Mouse (Mus musculus) adrenal gland, adult 2 months (tissue): ENCODE results near the gene Ube2z. TPM values are rescaled to one million over a fixed set of nuclear protein-coding genes. Genes with fewer than 3 reads are reported as not detected.
A peak's percentile ranks its signal among the peaks of the same experiment; 100 is the strongest.
"Not testable (repeated sequence)": the region's sequence is repeated elsewhere in the genome, so short reads cannot be mapped to it uniquely, and the experiment has no call there.

Experiments used
- DNase-seq: peaks from one replicate; pipeline ENCODE4 v3.0.0; 2021
- long read RNA-seq: library from polyadenylated mRNA; stranded (forward); transcript quantifications from one replicate; pipeline ENCODE4 v2.0.0, GENCODE M21; 2021
- polyA plus RNA-seq: library from polyadenylated mRNA; depleted of rRNA; stranded (reverse); fragments of >200 nt; gene quantifications from 2 replicates; pipeline ENCODE4 v1.2.3, GENCODE M21; 2012; rRNA removed
- total RNA-seq, 2 experiments: library from RNA; stranded (reverse); gene quantifications; 2 replicates each; pipeline ENCODE4 v1.2.3; 2021

The Ube2z gene
- total RNA-seq (10 to 100 TPM; 45.3 to 46.5 TPM), polyA plus RNA-seq (17.0 and 20.7 TPM in 2 replicates)
- long read RNA-seq, transcript Ube2z-201 (7 exons, 3,997 nt) = major isoform, 80 of 92 reads
- long read RNA-seq, partial matches to known transcripts = 4 of 92 reads
- long read RNA-seq, other reads (novel, unspliced or antisense) = 8 of 92 reads

- peak; percentile 99 for DNase-seq
These were observed at the start of gene Ube2z for GRCm38 (mm10) chr11:96065215-96065911. Gene Ube2z, minus strand, starts transcription at chr11:96065388.

DNA sequence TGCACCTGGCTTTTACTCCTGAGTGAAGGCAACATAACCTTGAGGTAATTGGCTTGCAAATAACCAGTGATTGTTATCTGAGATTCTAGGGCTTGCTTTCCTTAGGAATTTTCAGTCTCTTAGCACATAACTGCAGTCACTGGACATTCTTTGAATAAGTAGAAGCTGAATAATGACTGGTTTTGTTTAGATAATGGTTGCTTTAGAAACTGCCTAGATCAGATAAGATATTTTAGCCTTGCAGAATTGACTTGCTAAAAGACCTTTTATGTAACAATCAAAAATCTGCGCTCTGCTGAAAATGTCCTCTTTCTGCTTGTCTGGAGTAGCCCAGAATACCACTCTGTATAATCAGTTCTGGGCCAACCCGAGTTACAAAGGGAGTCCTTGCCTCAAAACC lies 48.9 kb upstream of the Ube2z start:
- DNase-seq = no peak

GRCm38 (mm10) chr11:96111751-96112150 lies 46.6 kb upstream of the Ube2z start, which contains the start of gene Calcoco2:
Gene Calcoco2, minus strand, starts transcription at chr11:96111964.
- DNase-seq = no peak

DNA sequence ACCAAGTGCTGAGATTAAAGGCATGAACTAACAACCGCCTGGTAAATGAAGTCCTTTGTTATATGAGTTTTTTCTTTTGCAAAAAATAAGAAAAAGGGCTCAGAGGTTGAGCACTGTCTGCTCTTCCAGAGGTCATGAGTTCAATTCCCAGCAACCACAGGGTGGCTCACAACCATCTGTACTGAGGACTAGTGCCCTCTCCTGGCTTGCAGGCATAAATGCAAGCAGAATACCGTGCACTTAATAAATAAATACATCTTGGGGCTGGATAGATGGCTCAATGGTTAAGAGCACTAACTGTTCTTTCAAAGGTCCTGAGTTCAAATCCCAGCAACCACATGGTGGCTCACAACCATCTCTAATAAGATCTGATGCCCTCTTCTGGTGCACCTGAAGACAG lies 45.8 kb upstream of the Ube2z start:
- DNase-seq = not testable (repeated sequence)

DNA sequence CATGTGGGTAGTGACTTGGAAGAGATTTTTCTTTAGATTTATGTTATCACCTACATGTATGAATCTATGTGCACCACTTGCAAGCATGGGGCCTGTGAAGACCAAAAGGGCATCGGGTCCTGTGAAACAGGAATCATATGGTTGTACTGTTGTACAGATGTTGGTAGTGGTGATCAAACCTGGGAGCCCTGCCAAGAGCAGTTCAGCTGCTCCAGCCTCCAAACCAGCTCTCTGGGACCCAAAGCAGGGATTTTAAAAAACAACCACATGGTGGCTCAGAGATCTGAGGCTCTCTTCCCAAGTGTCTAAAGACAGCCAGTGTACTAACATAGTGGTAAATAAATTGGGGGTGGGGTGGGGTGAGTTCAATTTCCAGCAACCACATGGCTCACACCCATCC lies 43.2 kb upstream of the Ube2z start:
- no peak for DNase-seq

- DNase-seq = peak; percentile 51
These were observed 28.2 kb upstream of the Ube2z start for GRCm38 (mm10) chr11:96093361-96093760.

- DNase-seq = no peak
These were observed 27.6 kb upstream of the Ube2z start for GRCm38 (mm10) chr11:96092674-96093291.

- peak; percentile 33 for DNase-seq
These were observed 25.9 kb upstream of the Ube2z start for GRCm38 (mm10) chr11:96091073-96091472.

GRCm38 (mm10) chr11:96087981-96088380 lies 22.8 kb upstream of the Ube2z start:
- no peak for DNase-seq

GRCm38 (mm10) chr11:96082682-96083081 lies 17.5 kb upstream of the Ube2z start:
- peak; percentile 35 for DNase-seq

DNA sequence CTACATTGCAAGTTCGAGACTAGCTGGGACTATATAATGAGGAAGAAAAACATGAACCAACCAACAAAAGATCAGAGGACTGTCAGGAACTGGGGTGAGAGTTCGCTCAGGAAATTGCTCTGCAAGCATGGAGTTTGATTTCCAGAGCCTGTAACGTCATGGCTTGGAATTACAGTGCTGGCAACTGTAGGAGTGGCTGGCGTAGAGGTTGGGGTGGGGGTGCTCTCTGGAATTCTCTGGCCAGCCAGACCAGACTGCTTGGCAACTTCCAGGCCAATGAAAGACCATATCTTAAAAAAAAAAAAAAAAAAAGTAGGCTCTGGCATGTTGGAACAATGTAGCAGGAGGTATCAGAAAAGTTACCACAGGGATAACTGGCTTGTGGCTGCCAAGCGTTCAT lies 15.5 kb upstream of the Ube2z start:
- no peak for DNase-seq

DNA sequence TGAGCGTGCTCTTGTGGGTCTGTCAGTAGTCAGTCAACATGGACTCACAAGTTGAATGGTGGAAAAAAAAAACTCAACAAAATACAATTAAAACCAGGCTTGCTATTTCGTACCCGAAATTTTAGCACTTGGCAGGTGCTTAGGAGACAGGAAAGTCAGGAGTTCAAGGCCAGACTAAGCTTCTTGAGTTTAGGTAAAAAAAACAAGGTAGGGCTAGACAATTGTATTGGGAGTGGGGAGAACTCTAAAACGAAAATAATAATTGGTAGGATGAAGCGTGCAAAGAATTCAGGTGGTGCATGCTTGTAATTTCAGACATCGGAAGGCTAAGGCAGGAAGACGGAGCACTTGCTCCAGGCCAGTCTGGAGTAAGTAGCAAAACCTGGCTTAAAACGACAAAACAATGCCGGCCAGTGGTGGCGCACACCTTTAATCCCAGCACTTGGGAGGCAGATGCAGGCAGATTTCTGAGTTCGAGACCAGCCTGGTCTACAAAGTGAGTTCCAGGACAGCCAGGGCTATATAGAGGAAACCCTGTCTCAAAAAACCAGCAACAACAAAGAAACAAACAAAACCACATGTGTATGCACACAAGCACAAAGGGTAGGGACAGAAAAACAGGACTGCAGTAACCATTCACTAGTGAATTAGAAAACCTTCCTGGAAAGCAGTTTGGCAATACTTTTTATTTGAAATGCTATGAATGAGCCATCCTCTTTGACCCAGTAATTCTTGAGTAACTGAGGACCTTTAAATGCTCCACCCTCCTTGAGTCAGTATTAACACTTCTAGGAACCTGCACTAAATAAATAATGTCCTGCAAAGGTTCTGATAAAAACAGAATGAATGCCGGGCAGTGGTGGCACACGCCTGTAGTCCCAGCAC lies 11.3 kb upstream of the Ube2z start:
- peak; percentile 32 for DNase-seq

DNA sequence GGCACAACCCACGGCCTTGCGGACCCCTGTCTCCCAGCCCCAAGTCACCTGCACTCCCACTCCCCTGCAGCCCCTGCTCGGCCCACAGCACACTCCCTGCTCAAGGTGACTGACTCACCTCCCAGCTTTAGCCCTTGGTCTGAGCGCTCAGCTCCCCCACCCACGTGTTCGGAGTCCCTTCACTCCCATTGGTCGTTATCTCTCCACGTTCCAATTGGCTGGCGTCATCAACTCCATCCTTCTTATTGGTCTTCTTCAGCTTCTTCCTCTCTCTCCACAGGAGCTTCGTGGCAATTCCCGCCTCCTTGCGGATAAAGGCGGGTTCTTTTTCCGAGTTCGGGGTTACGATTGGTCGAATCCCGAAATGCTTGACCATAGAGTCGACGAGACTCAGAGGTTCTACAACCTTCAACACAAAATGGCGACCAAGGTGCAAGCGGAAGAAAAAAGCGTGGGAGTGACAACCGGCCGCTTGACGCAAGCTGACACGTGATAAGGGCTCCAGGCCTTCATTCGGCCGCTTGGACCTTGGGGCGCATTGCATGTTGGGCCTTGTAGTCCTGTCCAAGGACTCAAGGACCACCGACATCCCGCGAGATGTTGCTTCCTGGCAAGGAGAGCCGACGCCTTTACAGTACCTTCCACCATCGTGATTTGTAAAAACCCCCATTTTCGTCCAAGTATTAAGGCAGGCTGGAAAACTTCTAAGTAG lies 10.5 kb upstream of the Ube2z start, which contains the start of gene Atp5g1:
TSS of gene Atp5g1 (minus strand) at position 162 of the 712 bp plus-strand sequence.
- peak; percentile 99 for DNase-seq

DNA sequence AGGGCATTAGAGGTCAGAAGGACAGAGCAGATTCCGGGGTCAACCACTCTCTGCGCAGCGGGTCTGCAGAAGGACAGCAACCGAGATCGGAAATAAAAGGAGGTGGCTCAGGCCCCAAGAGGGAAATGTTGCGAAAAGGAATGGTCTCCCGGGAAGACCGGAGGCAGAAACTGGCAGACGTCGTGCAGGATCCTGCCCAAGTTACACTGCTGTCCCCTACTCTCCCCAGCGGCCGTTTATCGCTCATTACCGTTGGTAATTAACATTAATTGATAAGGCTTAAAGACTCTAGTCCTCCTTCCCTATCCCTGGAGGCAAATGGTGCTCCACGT lies 10.0 kb upstream of the Ube2z start:
- no peak for DNase-seq

- peak; percentile 33 for DNase-seq
These were observed 9.4 kb upstream of the Ube2z start for GRCm38 (mm10) chr11:96074351-96075176.

DNA sequence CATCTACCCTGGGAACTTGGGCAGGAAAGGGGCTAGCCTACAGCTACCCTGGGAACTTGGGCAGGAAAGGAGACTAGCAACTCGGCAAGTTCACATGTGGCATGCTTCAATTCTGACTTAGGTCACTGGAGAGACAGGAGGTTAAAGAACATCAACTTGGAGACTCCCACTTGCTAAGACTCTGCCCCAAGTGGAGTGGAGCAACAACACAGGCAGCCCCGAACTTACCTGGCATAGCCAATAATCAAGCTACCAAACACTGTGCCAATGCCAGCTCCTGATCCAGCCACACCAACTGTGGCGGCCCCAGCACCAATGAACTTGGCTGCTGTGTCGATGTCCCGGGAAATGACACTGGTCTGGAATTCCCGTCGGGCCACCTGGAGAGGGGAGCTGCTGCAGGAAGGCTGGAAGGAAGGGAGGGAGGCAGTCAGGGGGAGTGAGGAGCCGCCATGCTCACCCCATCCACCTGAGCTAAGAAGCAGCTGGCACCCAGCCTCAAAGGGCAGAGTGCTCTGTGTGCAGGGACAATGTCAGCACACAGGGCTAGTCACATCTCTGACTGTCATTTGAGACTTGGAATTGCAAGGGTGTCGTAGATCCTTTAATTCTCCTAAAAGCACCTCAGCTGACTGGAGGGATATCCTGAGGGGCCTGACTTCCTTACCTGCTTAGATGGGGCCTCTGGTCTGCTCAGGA lies 8.3 kb upstream of the Ube2z start:
- DNase-seq = no peak

- no peak for DNase-seq
These were observed 5.8 kb upstream of the Ube2z start for GRCm38 (mm10) chr11:96071013-96071412.

DNA sequence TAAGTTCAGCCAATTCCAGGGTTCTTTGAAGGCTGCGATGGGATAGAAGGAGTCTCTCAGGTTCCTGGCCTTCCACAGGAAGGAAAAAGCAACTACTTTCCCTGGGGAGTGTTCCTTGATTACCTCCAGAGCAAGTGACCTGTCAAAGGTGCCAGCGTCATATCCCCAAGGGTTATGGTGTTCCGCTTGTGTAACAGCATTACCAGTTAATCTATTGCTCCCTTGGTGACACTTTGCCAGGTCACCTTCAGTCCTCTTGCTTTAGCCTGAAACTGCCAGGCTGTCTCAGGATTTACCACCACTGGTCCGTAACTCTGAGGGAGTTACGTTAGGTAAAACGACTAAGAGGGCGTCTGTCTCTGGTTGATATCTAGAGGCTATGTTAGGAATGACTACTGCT lies 5.2 kb upstream of the Ube2z start:
- no peak for DNase-seq

GRCm38 (mm10) chr11:96068231-96068630 lies 3.0 kb upstream of the Ube2z start:
- DNase-seq = no peak

DNA sequence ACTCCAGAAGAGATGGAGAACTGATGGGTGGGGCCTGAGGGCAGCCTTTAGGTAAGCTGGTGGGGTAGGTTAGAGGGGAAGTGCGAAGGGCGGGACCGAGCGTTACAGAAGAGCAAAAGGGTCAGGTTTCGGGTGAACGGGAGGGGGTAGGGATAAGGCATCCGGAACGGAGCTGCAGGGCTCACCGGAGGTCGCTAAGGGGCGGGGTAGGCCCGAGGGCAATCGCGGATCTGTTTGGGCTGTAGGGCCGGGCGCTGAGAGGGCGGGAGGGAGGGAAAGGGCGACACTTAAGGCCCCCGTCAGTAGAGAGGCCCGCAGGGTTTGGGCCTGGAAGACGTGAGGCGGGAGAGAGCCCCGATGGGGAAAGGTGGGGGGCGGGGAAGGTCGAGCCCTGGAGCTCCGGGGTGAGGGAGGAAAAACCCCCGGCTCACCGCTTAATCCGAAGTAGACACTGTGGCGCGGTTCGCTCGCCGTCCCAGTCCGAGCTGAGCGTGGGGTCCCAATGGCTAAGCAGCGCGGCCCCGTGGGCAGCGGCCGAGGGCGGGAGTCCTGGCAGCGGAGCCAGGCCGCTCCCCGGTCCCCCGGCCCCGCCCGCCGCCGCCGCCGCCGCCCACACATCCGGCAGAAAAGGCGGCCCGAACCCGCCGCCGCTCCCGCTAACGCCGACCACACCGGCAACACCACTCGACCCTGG lies 520 bp downstream of the Ube2z start:
- no peak for DNase-seq
